Mouse (Mus musculus) olfactory bulb, adult 2 months (tissue): ENCODE measurements around the gene Ints4. TPM values are rescaled to one million over a fixed set of nuclear protein-coding genes. Genes with fewer than 3 reads are reported as not detected.
"Not testable (repeated sequence)": the region's sequence is repeated elsewhere in the genome, so short reads cannot be mapped to it uniquely, and the experiment has no call there.

Source experiments
- H3K27ac ChIP-seq: fragments of 200-500 bp; 2 replicates; pipeline ENCODE4 v1.5.1; 2012; ENCODE audit warnings: low read depth, low read length; ENCODE audit not compliant: insufficient read depth
- H3K4me1 ChIP-seq: fragments of 200-500 bp; 2 replicates; pipeline ENCODE4 v1.6.1; 2012; ENCODE audit warnings: low read length; ENCODE audit not compliant: control insufficient read depth, insufficient read depth
- H3K4me3 ChIP-seq: fragments of 200-500 bp; 2 replicates; pipeline ENCODE4 v1.5.1; 2012; ENCODE audit warnings: mild to moderate bottlenecking, low read depth, low read length, moderate library complexity; ENCODE audit not compliant: insufficient read depth
- CTCF ChIP-seq: fragments of 200-500 bp; IDR thresholded peaks from 2 replicates; pipeline ENCODE4 v1.5.1; 2012; ENCODE audit warnings: low read depth, mild to moderate bottlenecking, low read length, moderate library complexity; ENCODE audit not compliant: insufficient read depth
- POLR2A ChIP-seq: fragments of 200-500 bp; IDR thresholded peaks from 2 replicates; pipeline ENCODE4 v1.6.1; 2012; ENCODE audit warnings: mild to moderate bottlenecking, low read depth, low read length, moderate library complexity; ENCODE audit not compliant: insufficient read depth
- WGBS: fragments of 180-500 bp; shearing (Covaris S2); methylation state at CpG from one replicate; pipeline ENCODE4 v1.1.7; 2018; 5-methylcytosine and 5-hydroxymethylcytosine counted together
- polyA plus RNA-seq: library from polyadenylated mRNA; stranded (reverse); fragments of >200 nt; gene quantifications from 2 replicates; pipeline ENCODE4 v1.2.4, GENCODE M21; 2012; ENCODE audit warnings: low replicate concordance; ENCODE audit not compliant: missing spikeins, insufficient read depth, insufficient read length

Gene Ints4
- polyA plus RNA-seq = not detected in 2 replicates

DNA sequence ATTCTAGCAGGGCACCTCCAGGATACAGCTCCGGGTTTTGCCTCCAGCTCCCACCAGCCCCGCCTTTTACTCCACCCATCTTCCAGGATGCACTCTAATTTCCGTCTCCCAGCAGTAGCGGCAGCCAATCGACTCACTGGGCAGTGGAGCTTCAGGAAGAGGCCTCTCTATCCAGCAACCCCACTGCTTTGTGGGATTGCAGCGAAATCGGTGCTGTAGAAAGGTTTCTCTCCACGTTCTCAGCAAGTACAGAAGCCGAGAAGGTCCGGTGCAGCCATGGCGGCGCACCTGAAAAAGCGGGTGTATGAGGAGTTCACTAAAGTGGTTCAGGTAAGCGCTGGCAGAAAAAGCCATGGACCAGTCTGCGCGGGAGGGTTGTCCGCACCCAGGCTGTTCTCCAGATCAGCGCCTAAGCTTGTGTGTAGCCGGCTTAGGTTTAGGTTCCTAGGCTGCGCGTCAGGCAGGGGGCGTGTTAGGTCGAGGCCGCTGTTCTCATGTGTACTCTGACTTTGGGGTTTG lies at the start of gene Ints4:
Gene Ints4 (plus strand): TSS at position 136 of the 519 bp plus-strand sequence.
- peak within 1 kb of the TSS; percentile 79 for H3K4me3 ChIP-seq
- H3K4me1 ChIP-seq = peaks cover 2% of the 10 kb centered on the region; the same call in 1 of the 2 replicates
- WGBS = under 1% methylated on average over 24 of the region's 24 CpGs
- TF ChIP-seq CTCF = no peak
- TF ChIP-seq POLR2A = 0 out of 2 replicates have a peak, but pooled peaks have one; percentile 44
- no peak within 1 kb of the TSS for H3K27ac ChIP-seq

DNA sequence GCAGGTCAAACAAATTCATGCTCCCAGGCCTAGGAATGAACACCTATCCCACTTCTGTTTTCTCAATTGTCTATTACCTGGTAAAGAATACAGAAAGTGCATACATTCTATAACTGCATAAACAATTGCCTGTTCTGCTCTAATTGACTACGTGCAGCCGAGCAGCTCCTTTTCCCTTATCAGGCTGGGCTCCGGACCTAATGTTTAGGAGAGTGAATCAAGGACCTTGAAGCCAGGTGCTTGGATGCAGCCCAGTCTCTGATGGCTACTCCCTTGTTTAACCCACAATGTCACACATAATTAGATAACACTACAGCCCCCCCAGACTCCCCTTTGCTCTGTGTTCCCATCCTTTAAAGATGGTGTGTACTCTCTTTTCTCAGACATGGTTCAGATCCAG lies 47.2 kb upstream of the Ints4 start:
- H3K27ac ChIP-seq, H3K4me3 ChIP-seq, H3K4me1 ChIP-seq: not testable (repeated sequence)
- 84% methylated on average over 3 of the region's 3 CpGs for WGBS

DNA sequence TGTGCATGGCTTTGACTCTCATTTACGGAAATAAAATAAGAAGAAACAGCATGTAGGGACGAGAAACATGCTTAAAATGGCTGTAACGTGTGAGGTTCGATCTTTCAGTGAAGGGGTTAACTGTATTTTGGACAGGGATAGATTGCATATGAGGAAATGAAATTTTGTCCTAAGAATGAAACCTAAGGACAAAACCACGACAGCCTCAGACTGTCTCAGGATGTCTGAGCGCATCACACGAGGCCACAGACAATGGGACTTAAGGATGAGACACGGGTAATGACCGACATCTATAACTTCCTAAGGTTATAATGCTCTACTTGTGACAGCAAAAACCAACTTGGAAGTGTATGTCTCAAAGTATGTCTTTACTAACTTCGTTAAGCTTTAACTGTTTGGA lies 46.2 kb upstream of the Ints4 start:
- no peak overlapping the region for H3K27ac ChIP-seq
- WGBS = 90% methylated on average over 10 of the region's 10 CpGs
- peaks cover 2% of the 10 kb centered on the region for H3K4me1 ChIP-seq
- TF ChIP-seq POLR2A = no peak
- no peak for TF ChIP-seq CTCF
- no peak overlapping the region for H3K4me3 ChIP-seq

DNA sequence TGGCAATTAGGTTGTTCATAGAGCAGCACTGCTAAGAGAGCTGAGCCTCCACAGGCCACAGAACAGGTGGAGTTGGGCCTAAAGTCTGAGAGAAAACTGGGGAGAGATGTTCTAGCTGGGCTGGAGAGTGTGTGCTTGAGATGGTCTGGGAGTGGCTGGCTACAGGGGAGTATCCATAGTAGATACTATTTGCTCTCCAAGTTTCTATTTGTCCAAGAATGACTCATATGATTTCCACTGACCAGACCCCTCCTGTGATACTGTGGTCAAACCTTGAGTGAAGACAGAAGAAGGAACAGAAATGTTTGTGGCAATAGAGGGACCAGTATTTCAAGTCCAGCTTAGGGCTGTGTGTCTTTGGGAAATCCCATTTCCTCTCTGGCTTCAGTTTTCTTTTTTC lies 41.8 kb upstream of the Ints4 start:
- no peaks in the 10 kb centered on the region for H3K4me1 ChIP-seq
- TF ChIP-seq CTCF (no peak), POLR2A (no peak)
- no peak overlapping the region for H3K4me3 ChIP-seq
- no peak overlapping the region for H3K27ac ChIP-seq

DNA sequence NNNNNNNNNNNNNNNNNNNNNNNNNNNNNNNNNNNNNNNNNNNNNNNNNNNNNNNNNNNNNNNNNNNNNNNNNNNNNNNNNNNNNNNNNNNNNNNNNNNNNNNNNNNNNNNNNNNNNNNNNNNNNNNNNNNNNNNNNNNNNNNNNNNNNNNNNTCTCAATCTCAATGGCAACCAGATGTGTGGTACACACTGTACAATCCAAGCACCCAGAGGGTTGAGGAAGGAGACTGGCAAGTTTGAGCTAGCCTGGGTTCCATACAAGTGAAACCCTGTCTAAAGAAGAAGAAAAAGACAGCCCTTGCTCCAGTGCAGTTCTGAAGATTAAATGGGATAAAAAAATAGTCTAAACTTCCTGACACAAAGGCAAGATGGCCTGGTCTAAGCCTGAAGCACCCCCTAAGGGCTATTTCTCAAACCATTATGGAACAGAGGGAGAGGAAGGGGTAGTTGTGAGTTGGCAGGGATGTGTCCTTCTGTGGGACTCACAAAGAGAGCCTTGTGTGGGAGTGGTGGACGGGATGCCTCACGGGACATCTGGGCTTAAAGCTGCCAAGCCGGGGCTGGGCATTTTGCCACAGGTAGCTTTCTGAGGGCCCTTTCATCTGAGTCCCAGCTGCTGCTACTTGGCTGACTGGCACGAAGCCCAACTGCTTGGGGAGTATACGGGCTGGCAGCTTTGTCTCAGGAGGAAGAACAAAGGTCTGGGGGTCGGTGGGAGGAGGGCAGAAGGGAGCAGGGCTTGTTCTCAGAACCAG lies 34.4 kb upstream of the Ints4 start:
- peak overlapping the region; percentile 67 for H3K27ac ChIP-seq
- no peak for TF ChIP-seq POLR2A
- TF ChIP-seq CTCF = no peak
- peaks cover 7% of the 10 kb centered on the region; the same call in 1 of the 2 replicates for H3K4me1 ChIP-seq
- 29% methylated on average over 6 of the region's 6 CpGs for WGBS
- H3K4me3 ChIP-seq = no peak overlapping the region

DNA sequence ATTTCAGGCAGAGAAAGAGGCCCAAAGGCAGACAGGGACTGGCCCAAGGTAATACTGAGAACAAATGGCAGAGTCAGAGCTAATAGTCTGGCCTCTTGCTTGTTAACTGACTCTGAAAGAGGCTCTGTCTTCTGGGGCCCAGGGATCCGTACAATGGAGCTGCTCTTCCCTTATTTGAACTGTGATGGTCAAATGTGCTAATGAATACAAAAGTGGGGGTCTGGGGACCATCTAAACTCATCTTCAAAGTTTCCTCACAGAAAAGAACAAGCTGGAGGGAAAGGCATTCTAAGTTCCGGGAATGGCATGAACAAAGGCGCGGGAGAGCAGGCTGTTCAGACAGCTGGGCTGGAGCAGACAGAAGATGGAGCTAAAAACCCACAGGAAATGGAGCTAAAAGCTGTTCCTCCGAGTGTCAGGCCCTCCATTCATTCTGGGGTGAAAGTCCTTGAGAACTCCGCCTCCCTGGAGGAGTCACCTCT lies 33.7 kb upstream of the Ints4 start:
- H3K27ac ChIP-seq = peak overlapping the region; percentile 71
- H3K4me3 ChIP-seq = no peak overlapping the region
- WGBS = 37% methylated on average over 6 of the region's 6 CpGs
- TF ChIP-seq POLR2A (no peak), CTCF (no peak)
- H3K4me1 ChIP-seq = peaks cover 7% of the 10 kb centered on the region; the same call in 1 of the 2 replicates

DNA sequence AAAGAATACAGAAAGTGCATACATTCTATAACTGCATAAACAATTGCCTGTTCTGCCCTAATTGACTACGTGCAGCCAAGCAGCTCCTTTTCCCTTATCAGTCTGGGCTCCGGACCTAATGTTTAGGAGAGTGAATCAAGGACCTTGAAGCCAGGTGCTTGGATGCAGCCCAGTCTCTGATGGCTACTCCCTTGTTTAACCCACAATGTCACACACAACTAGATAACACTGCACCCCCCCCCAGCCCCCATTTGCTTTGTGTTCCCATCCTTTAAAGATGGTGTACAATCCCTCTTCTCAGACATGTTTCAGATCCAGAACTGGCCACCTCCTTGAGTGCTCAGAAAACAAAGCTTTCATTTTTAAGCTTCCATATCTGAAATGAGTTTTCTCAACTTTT lies 29.7 kb upstream of the Ints4 start, which contains the start of gene Kctd14:
Gene Kctd14 (plus strand): TSS at position 301 of the 400 bp plus-strand sequence.
- WGBS = 84% methylated on average over 2 of the region's 2 CpGs
- not testable (repeated sequence) for H3K4me3 ChIP-seq, H3K27ac ChIP-seq
- H3K4me1 ChIP-seq = peaks cover 16% of the 10 kb centered on the region

DNA sequence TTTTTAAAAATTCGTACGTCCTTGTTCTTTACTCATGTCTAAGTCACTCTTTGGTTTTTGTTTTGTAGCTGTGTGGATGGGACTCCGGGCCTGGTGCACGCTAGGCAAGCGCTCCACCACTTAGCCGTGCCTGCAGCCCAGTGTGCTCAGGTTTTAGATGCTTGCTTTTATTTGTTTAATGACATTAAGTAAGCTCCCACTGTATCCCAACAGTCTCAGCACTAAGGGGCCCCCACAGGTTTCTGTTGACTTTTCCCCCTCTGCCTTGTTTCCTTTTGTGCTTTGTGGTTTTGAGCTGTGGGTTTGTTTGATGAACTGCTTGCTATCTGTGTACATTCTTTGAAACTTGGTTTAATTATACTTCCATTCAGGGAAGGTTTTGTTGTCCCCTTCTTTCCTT lies 28.6 kb upstream of the Ints4 start:
- no peak overlapping the region for H3K27ac ChIP-seq
- no peak overlapping the region for H3K4me3 ChIP-seq
- TF ChIP-seq CTCF (no peak), POLR2A (no peak)
- peaks cover 12% of the 10 kb centered on the region for H3K4me1 ChIP-seq
- 88% methylated on average over 6 of the region's 6 CpGs for WGBS

DNA sequence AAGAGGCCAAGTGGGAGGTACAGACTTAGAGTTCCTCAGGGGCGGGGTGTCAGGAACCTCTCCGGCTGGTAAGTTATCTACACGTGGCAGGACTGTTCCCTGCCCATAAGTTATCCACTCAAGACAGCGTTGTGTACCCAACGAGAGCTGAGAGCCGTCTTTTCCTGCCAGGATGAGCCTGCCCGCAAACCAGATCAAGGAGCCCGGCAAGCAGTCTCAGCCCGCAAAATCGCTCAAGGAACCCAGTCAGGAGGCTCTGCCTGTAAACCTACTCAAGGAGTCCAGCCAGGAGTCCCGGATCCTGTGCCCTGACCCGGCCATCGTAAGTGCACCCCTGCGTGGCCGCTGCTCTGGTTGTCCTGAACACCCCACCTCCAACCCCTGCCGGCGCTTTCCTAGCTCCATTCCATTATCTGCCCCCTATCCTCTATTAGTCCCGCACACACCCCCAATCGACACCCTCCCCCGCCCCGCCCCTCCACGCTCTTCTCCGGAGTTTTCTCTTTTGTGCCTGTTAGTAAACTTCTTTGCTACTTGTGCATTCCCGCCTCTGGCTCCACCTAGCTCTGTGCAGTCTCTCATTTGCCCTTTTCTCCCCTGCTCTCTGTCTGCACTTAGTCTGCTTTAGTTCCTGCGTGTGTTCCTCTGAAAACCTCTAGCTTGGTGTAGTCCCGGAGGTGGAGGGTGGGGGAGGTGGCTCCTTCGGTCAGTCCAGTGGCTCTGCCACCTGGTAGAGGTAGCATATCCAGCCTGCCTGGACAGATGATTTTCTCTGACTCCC lies 27.4 kb upstream of the Ints4 start:
- TF ChIP-seq POLR2A = no peak
- no peak for TF ChIP-seq CTCF
- peaks cover 9% of the 10 kb centered on the region for H3K4me1 ChIP-seq
- peak overlapping the region; percentile 54; the same call in 1 of the 2 replicates for H3K27ac ChIP-seq
- peak overlapping the region; percentile 24 for H3K4me3 ChIP-seq
- WGBS = 7% methylated on average over 27 of the region's 27 CpGs
